Comparison of ENCODE assay signal across 26 mouse cellular contexts in the genomic region with DNA sequence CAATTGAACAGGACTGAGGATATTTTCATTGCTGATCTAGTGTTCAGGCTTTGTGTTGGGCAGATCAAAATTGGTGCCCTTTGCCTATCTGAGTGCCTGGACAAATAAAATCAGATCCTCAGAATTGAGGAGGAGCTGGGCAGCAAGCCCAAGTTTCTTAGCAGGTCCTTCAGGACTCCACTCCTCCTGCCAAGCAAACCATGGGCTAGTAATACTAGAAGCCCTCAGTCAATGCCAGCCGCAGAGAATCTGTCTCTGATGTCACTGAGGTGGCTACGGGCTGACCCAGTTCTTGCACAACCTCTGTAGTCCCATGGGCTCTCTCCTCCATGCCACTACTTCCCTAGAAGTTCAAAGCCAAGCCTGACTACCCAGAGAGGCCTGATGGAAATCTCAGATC.
DNase-seq lines count a peak whose midpoint lies in the region; ATAC-seq lines count a peak whose summit lies in the region.
"Had no signal": no experiment of that assay in that cellular context is flagged by ENCODE, and none has a peak within 500 bp of the region (broad histone marks: within the 10 kb centered on the region; RNA-seq: fewer than 3 reads in every experiment).

No protein-coding gene starts in this region.

- H3K4me1 ChIP-seq in forebrain, embryonic 12.5 days = no peaks in the 10 kb centered on the region
- H3K4me1 ChIP-seq: embryonic facial prominence, embryonic 12.5 days; heart, embryonic 15.5 days; limb, embryonic 13.5 days; liver, embryonic 13.5 days; midbrain, embryonic 12.5 days; neural tube, embryonic 12.5 days had no signal

- DNase-seq in adrenal gland, adult 8-10 months = peak; percentile 7
- DNase-seq in adrenal gland, postnatal 4 days (ENCODE audit: low spot score in 2 of 2) = no peak
- peak; percentile 54 for DNase-seq in adrenal gland, postnatal 14 days
- peak; percentile 63 for DNase-seq in gastrocnemius, postnatal 25 days
- DNase-seq in lung, postnatal 25 days (ENCODE audit: low spot score) = peak; percentile 8
- no peak for DNase-seq in layer of hippocampus, adult 8-10 months (ENCODE audit: low spot score in 2 of 2)
- DNase-seq: cerebellum, adult 2 months; heart, adult 2 months; heart, postnatal 4 days; layer of hippocampus, postnatal 36 days; liver, embryonic 13.5 days; right cerebral cortex, adult 18-20 months; thymus, postnatal 25 days had no signal

- no peak overlapping the region for H3K4me3 ChIP-seq in forebrain, embryonic 12.5 days (replicated peaks)
- H3K4me3 ChIP-seq: embryonic facial prominence, embryonic 12.5 days; erythroblast, embryonic 14.5 days; heart, adult 2 months; heart, embryonic 15.5 days; limb, embryonic 13.5 days; liver, embryonic 13.5 days; midbrain, embryonic 12.5 days; neural tube, embryonic 12.5 days had no signal

- WGBS in forebrain, embryonic 12.5 days = 91% methylated on average over 2 of the region's 2 CpGs

- no peak overlapping the region for H3K4me2 ChIP-seq in forebrain, embryonic 12.5 days
- H3K4me2 ChIP-seq: embryonic facial prominence, embryonic 12.5 days; heart, embryonic 15.5 days; limb, embryonic 13.5 days; liver, embryonic 13.5 days; midbrain, embryonic 12.5 days; neural tube, embryonic 12.5 days had no signal

- no peak overlapping the region for H3K27ac ChIP-seq in forebrain, embryonic 12.5 days
- H3K27ac ChIP-seq: embryonic facial prominence, embryonic 12.5 days; heart, adult 2 months; heart, embryonic 15.5 days; kidney, postnatal 0 days; limb, embryonic 13.5 days; liver, embryonic 13.5 days; midbrain, embryonic 12.5 days; neural tube, embryonic 12.5 days had no signal

- H3K9me3 ChIP-seq in forebrain, embryonic 12.5 days = no peaks in the 10 kb centered on the region
- H3K9me3 ChIP-seq: embryonic facial prominence, embryonic 12.5 days; heart, embryonic 15.5 days; limb, embryonic 13.5 days; liver, embryonic 13.5 days; midbrain, embryonic 12.5 days; neural tube, embryonic 12.5 days had no signal

- no peaks in the 10 kb centered on the region for H3K27me3 ChIP-seq in forebrain, embryonic 12.5 days
- H3K27me3 ChIP-seq: embryonic facial prominence, embryonic 12.5 days; heart, embryonic 15.5 days; limb, embryonic 13.5 days; liver, embryonic 13.5 days; midbrain, embryonic 12.5 days; neural tube, embryonic 12.5 days had no signal

- no peak for ATAC-seq in megakaryocyte progenitor cell, adult 5-6 weeks (replicated peaks; ENCODE audit: poor library complexity)
- no peak for ATAC-seq in forebrain, embryonic 12.5 days (ENCODE audit: low FRiP score)
- ATAC-seq: CD4-positive, CD25-positive, alpha-beta regulatory T cell, adult 4 months; forebrain, embryonic 14.5 days; hindbrain, embryonic 16.5 days; intestine, embryonic 16.5 days had no signal

- H3K9ac ChIP-seq in forebrain, embryonic 12.5 days = no peak overlapping the region
- H3K9ac ChIP-seq: embryonic facial prominence, embryonic 12.5 days; heart, embryonic 15.5 days; limb, embryonic 13.5 days; liver, embryonic 13.5 days; midbrain, embryonic 12.5 days; neural tube, embryonic 12.5 days had no signal

- H3K36me3 ChIP-seq in forebrain, embryonic 12.5 days (replicated peaks) = no peaks in the 10 kb centered on the region
- H3K36me3 ChIP-seq: embryonic facial prominence, embryonic 12.5 days; heart, embryonic 15.5 days; limb, embryonic 13.5 days; liver, embryonic 13.5 days; midbrain, embryonic 12.5 days; neural tube, embryonic 12.5 days had no signal

Comparison
In these comparisons a context has a peak if more than half of its experiments do, and no peak if none do; other contexts are left out.
1. DNase-seq: peak in adrenal gland, adult 8-10 months (single experiment), adrenal gland, postnatal 14 days (single experiment), gastrocnemius, postnatal 25 days (single experiment) and lung, postnatal 25 days (single experiment); none in adrenal gland, postnatal 4 days (0 of 2) and layer of hippocampus, adult 8-10 months (0 of 2).